Mouse (Mus musculus) heart, postnatal 10 days (tissue): Measurements from ENCODE around the gene Rab8a. TPM values are rescaled to one million over a fixed set of nuclear protein-coding genes. Genes with fewer than 3 reads are reported as not detected.
"Not testable (repeated sequence)": the region's sequence is repeated elsewhere in the genome, so short reads cannot be mapped to it uniquely, and the experiment has no call there.

Source experiments
- DNase-seq, 2 experiments: peaks; one replicate each; pipeline ENCODE4 v3.0.0; 2021
- intact Hi-C: fragments of 180-260 bp; cut with DNase I; formaldehyde crosslinking; loops from one replicate; pipeline ENCODE4 v1.15.1; 2025
- total RNA-seq, 2 experiments: library from RNA; stranded (reverse); gene quantifications; 2 replicates each; pipeline ENCODE4 v1.2.3; 2021

Rab8a gene
- total RNA-seq = 10 to 100 TPM; 38.3 to 42.8 TPM

GRCm38 (mm10) chr8:72160707-72161697 lies at the start of gene Rab8a:
Gene Rab8a, plus strand, starts transcription at chr8:72161200.
- intact Hi-C loops = no loop called here
- DNase-seq = peak; percentile 99 to 100

GRCm38 (mm10) chr8:72112486-72112885 lies 48.5 kb upstream of the Rab8a start:
- intact Hi-C loops = no loop called here
- DNase-seq = no peak

- no peak for DNase-seq
- intact Hi-C loops = no loop called here
Measured at GRCm38 (mm10) chr8:72115202-72115601, 45.8 kb upstream of the Rab8a start.

- intact Hi-C loops = no loop called here
- DNase-seq = no peak
Measured at GRCm38 (mm10) chr8:72118616-72119015, 42.4 kb upstream of the Rab8a start.

GRCm38 (mm10) chr8:72121486-72121885 lies 39.5 kb upstream of the Rab8a start:
- intact Hi-C loops, DNase-seq: not testable (repeated sequence)

- intact Hi-C loops = no loop called here
- no peak for DNase-seq
Measured at GRCm38 (mm10) chr8:72121997-72122396, 39.0 kb upstream of the Rab8a start.

GRCm38 (mm10) chr8:72127834-72128233 lies 33.2 kb upstream of the Rab8a start:
- intact Hi-C loops = no loop called here
- DNase-seq = no peak

GRCm38 (mm10) chr8:72131251-72131650 lies 29.7 kb upstream of the Rab8a start:
- intact Hi-C loops = loop anchor here (10.0 kb wide), 1 partner anchor 206 kb away; no protein-coding TSS in a partner anchor
- DNase-seq = peak; percentile 30 to 49

- no peak for DNase-seq
- intact Hi-C loops = loop anchor here (10.0 kb wide), 1 partner anchor 207 kb away; no protein-coding TSS in a partner anchor
Measured at GRCm38 (mm10) chr8:72131901-72132300, 29.1 kb upstream of the Rab8a start.

GRCm38 (mm10) chr8:72132417-72132816 lies 28.6 kb upstream of the Rab8a start:
- no peak for DNase-seq
- intact Hi-C loops = loop anchor here (10.0 kb wide), 1 partner anchor 208 kb away; no protein-coding TSS in a partner anchor

GRCm38 (mm10) chr8:72132891-72133290 lies 28.1 kb upstream of the Rab8a start:
- intact Hi-C loops = loop anchor here (10.0 kb wide), 1 partner anchor 208 kb away; no protein-coding TSS in a partner anchor
- DNase-seq = no peak

GRCm38 (mm10) chr8:72133507-72133906 lies 27.5 kb upstream of the Rab8a start:
- no peak for DNase-seq
- intact Hi-C loops = loop anchor here (10.0 kb wide), 1 partner anchor 209 kb away; no protein-coding TSS in a partner anchor

GRCm38 (mm10) chr8:72134756-72135445 lies 26.1 kb upstream of the Rab8a start, which contains the start of gene Tpm4:
Gene Tpm4, plus strand, starts transcription at chr8:72134975.
- DNase-seq = peak; percentile 77 to 78
- intact Hi-C loops = loop anchor here (10.0 kb wide), 1 partner anchor 210 kb away; no protein-coding TSS in a partner anchor

GRCm38 (mm10) chr8:72135446-72136301 lies 25.3 kb upstream of the Rab8a start:
- intact Hi-C loops = loop anchor here (10.0 kb wide), 1 partner anchor 211 kb away; no protein-coding TSS in a partner anchor
- DNase-seq = peak; percentile 64

- intact Hi-C loops = loop anchor here (10.0 kb wide), 1 partner anchor 212 kb away; no protein-coding TSS in a partner anchor
- DNase-seq = peak; percentile 87
Measured at GRCm38 (mm10) chr8:72136302-72136978, 24.6 kb upstream of the Rab8a start.

- intact Hi-C loops = loop anchor here (10.0 kb wide), 1 partner anchor 213 kb away; no protein-coding TSS in a partner anchor
- no peak for DNase-seq
Measured at GRCm38 (mm10) chr8:72137431-72137830, 23.6 kb upstream of the Rab8a start.

- intact Hi-C loops = loop anchor here (10.0 kb wide), 1 partner anchor 214 kb away; no protein-coding TSS in a partner anchor
Measured at GRCm38 (mm10) chr8:72138456-72138855, 22.5 kb upstream of the Rab8a start.

GRCm38 (mm10) chr8:72143256-72143824 lies 17.7 kb upstream of the Rab8a start:
- no peak for DNase-seq
- intact Hi-C loops = no loop called here

More at GRCm38 (mm10) chr8:72138456-72138855, 22.5 kb upstream of the Rab8a start:
- DNase-seq = no peak
